Mouse (Mus musculus): Measurements from ENCODE around the gene Ptprt. TPM values are rescaled to one million over a fixed set of nuclear protein-coding genes. Genes with fewer than 3 reads are reported as not detected.

The Ptprt gene
- polyA plus RNA-seq, 1 experiment from 2014 or later, result 1.9 TPM

- Histone ChIP-seq H3K9me3 (no peaks in the 10 kb centered on the region), H3K4me3 (replicated peaks) (no peak overlapping the region), H3K9ac (no peak overlapping the region), H3K27me3 (no peaks in the 10 kb centered on the region), H3K4me2 (no peak overlapping the region), H3K27ac (no peak overlapping the region), H3K4me1 (peaks cover 6% of the 10 kb centered on the region; the same call in 1 of the 2 replicates), H3K36me3 (replicated peaks) (no peaks in the 10 kb centered on the region)
- WGBS, result 80% methylated on average over 1 of the region's 1 CpGs
- ATAC-seq (ENCODE audit: low FRiP score), result no peak
Observed at GRCm38 (mm10) chr2:161858361-161858760, 802.6 kb downstream of the Ptprt start.

- ATAC-seq (ENCODE audit: low FRiP score), result no peak
- Histone ChIP-seq H3K27ac (no peak overlapping the region), H3K4me3 (replicated peaks) (no peak overlapping the region), H3K9ac (no peak overlapping the region), H3K9me3 (no peaks in the 10 kb centered on the region), H3K36me3 (replicated peaks) (no peaks in the 10 kb centered on the region), H3K27me3 (no peaks in the 10 kb centered on the region), H3K4me1 (no peaks in the 10 kb centered on the region), H3K4me2 (no peak overlapping the region)
- 90% methylated on average over 4 of the region's 4 CpGs for WGBS
Observed at GRCm38 (mm10) chr2:161835001-161835400, 825.9 kb downstream of the Ptprt start.

DNA sequence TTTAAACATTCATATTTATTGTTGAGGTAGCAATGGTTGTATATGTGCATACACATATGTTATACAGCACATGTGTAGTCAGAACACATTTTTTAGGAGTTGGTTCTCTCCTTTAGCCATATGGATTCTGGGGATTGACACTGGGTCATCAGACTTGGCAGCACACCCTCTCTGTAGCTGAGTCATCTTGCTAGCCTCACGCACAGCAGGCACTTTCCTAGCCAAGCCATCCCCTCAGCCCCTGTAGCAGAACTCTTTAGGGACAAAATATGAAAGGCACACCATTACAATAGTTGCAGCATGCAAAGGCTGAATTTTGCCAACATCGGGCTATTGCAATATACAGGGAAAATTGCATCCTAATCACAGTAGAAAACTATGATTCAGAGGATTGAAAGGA is 827.1 kb downstream of the Ptprt start:
- Histone ChIP-seq H3K36me3 (replicated peaks) (no peaks in the 10 kb centered on the region), H3K4me3 (replicated peaks) (no peak overlapping the region), H3K27ac (no peak overlapping the region), H3K9ac (no peak overlapping the region), H3K27me3 (no peaks in the 10 kb centered on the region), H3K4me2 (no peak overlapping the region), H3K9me3 (no peaks in the 10 kb centered on the region), H3K4me1 (no peaks in the 10 kb centered on the region)
- ATAC-seq (ENCODE audit: low FRiP score), result no peak
- 85% methylated on average over 2 of the region's 2 CpGs for WGBS

GRCm38 (mm10) chr2:161813326-161813725 is 847.6 kb downstream of the Ptprt start:
- no peaks in the 10 kb centered on the region for H3K27me3 ChIP-seq
- H3K9me3 ChIP-seq, result no peaks in the 10 kb centered on the region
- H3K27ac ChIP-seq, result no peak overlapping the region
- H3K9ac ChIP-seq, result no peak overlapping the region
- H3K36me3 ChIP-seq (replicated peaks), result no peaks in the 10 kb centered on the region
- WGBS, result 86% methylated on average over 1 of the region's 1 CpGs
- ATAC-seq (ENCODE audit: low FRiP score), result no peak
- H3K4me3 ChIP-seq (replicated peaks), result no peak overlapping the region
- H3K4me2 ChIP-seq, result no peak overlapping the region
- H3K4me1 ChIP-seq, result no peaks in the 10 kb centered on the region

GRCm38 (mm10) chr2:161808086-161808801 is 852.7 kb downstream of the Ptprt start:
- WGBS, result 85% methylated on average over 9 of the region's 9 CpGs

GRCm38 (mm10) chr2:161806287-161807007 is 854.5 kb downstream of the Ptprt start:
- H3K27me3 ChIP-seq, result no peaks in the 10 kb centered on the region
- H3K4me2 ChIP-seq, result no peak overlapping the region
- H3K27ac ChIP-seq, result no peak overlapping the region
- no peak for ATAC-seq (ENCODE audit: low FRiP score)
- H3K9ac ChIP-seq, result no peak overlapping the region
- 65% methylated on average over 8 of the region's 8 CpGs for WGBS
- H3K4me1 ChIP-seq, result peaks cover 8% of the 10 kb centered on the region
- no peak overlapping the region for H3K4me3 ChIP-seq (replicated peaks)
- H3K36me3 ChIP-seq (replicated peaks), result no peaks in the 10 kb centered on the region
- no peaks in the 10 kb centered on the region for H3K9me3 ChIP-seq

More at GRCm38 (mm10) chr2:161808086-161808801, 852.7 kb downstream of the Ptprt start:
- H3K9ac ChIP-seq, result no peak overlapping the region
- no peak for ATAC-seq (ENCODE audit: low FRiP score)
- no peak overlapping the region for H3K4me2 ChIP-seq
- H3K27me3 ChIP-seq, result no peaks in the 10 kb centered on the region
- H3K36me3 ChIP-seq (replicated peaks), result no peaks in the 10 kb centered on the region
- H3K9me3 ChIP-seq, result no peaks in the 10 kb centered on the region
- no peak overlapping the region for H3K27ac ChIP-seq
- H3K4me1 ChIP-seq, result peaks cover 8% of the 10 kb centered on the region
- H3K4me3 ChIP-seq (replicated peaks), result no peak overlapping the region

DNA sequence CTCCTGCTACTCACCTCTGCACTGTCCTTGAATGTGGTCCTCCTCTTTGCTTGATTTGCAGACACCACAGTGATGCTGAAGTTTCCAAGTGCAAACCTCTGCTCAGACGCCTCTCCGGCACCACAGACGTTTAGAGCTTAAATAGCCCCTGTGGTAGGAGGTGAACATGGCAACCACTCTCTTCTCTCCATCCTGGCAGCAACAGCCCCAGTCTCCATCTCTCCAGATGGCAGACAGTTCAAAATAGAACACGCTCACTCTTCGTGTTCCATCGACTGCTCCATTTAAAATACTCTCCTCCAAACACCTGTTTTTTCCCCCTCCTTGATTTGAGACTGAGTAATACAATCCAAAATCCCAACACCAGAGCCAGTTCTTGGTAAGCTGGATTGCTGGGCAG is 861.0 kb downstream of the Ptprt start:
- Histone ChIP-seq H3K27ac (no peak overlapping the region), H3K4me2 (no peak overlapping the region), H3K4me1 (no peaks in the 10 kb centered on the region), H3K9ac (no peak overlapping the region), H3K9me3 (no peaks in the 10 kb centered on the region), H3K27me3 (no peaks in the 10 kb centered on the region), H3K36me3 (replicated peaks) (no peaks in the 10 kb centered on the region), H3K4me3 (replicated peaks) (no peak overlapping the region)
- WGBS, result 90% methylated on average over 6 of the region's 6 CpGs
- no peak for ATAC-seq (ENCODE audit: low FRiP score)

GRCm38 (mm10) chr2:161767528-161767927 is 893.4 kb downstream of the Ptprt start:
- Histone ChIP-seq H3K9ac (no peak overlapping the region), H3K9me3 (no peaks in the 10 kb centered on the region), H3K4me3 (replicated peaks) (no peak overlapping the region), H3K36me3 (replicated peaks) (no peaks in the 10 kb centered on the region), H3K4me2 (no peak overlapping the region), H3K4me1 (no peaks in the 10 kb centered on the region), H3K27ac (no peak overlapping the region), H3K27me3 (no peaks in the 10 kb centered on the region)
- 84% methylated on average over 2 of the region's 2 CpGs for WGBS
- ATAC-seq (ENCODE audit: low FRiP score), result no peak

GRCm38 (mm10) chr2:161713024-161713423 is 947.9 kb downstream of the Ptprt start:
- Histone ChIP-seq H3K4me1 (no peaks in the 10 kb centered on the region), H3K27ac (no peak overlapping the region), H3K27me3 (no peaks in the 10 kb centered on the region), H3K4me3 (replicated peaks) (no peak overlapping the region), H3K9me3 (no peaks in the 10 kb centered on the region), H3K36me3 (replicated peaks) (no peaks in the 10 kb centered on the region), H3K9ac (no peak overlapping the region), H3K4me2 (no peak overlapping the region)
- no peak for ATAC-seq (ENCODE audit: low FRiP score)
- WGBS, result 55% methylated on average over 4 of the region's 4 CpGs

GRCm38 (mm10) chr2:161709316-161709715 is 951.6 kb downstream of the Ptprt start:
- no peaks in the 10 kb centered on the region for H3K9me3 ChIP-seq
- 85% methylated on average over 5 of the region's 5 CpGs for WGBS
- no peaks in the 10 kb centered on the region for H3K27me3 ChIP-seq
- ATAC-seq (ENCODE audit: low FRiP score), result no peak
- H3K9ac ChIP-seq, result no peak overlapping the region
- H3K4me3 ChIP-seq (replicated peaks), result no peak overlapping the region
- peaks cover 8% of the 10 kb centered on the region; the same call in 1 of the 2 replicates for H3K4me1 ChIP-seq
- H3K4me2 ChIP-seq, result no peak overlapping the region
- H3K36me3 ChIP-seq (replicated peaks), result no peaks in the 10 kb centered on the region
- H3K27ac ChIP-seq, result no peak overlapping the region

DNA sequence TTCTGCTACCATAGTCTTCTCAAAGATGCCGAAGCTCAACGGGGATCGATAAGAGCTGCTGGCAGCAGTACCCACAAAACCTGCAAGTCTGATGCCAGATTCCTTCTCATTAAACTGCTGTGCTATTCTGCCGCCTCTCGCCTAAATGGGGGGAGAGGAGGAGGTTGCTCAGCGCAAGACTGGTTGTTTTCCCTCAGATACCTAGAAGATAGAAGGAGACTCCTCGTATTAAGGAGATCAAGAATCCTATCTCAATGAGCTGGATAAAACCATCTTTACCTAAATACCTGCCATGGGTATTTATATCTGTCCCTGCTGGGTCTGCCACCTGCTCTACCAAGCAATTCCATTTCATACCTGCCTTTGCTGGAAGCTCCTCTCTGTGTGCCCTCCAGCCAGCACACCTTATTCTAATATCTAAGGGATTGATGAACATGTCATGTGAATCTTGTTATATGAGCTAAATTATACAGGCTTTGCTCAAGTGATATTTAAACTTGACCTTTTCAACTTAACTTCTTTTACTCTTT is 954.5 kb downstream of the Ptprt start:
- 86% methylated on average over 7 of the region's 7 CpGs for WGBS

DNA sequence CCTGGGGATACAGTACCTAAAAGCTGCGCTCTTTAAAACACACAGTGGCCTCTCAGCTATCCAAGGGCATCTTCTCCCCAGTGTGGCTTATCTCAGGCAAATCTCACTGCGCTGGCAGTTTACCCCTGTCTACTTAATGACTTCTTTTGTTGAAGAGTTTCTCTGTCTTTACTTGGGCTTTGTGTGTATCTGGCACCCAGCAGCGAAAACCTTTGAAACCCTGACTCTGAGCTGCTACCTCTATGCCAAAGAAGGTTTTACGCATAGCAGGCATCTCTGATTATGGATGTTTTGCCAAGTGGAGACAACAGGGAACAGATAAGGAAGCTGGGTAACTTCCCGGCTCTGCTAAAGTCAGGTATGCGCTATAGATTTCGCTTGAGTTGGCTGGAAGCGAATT is 956.1 kb downstream of the Ptprt start:
- 22% methylated on average over 8 of the region's 8 CpGs for WGBS
- H3K9ac ChIP-seq, result no peak overlapping the region
- no peaks in the 10 kb centered on the region for H3K27me3 ChIP-seq
- no peak overlapping the region for H3K4me2 ChIP-seq
- H3K4me3 ChIP-seq (replicated peaks), result no peak overlapping the region
- no peak overlapping the region for H3K27ac ChIP-seq
- ATAC-seq (ENCODE audit: low FRiP score), result no peak
- no peaks in the 10 kb centered on the region for H3K36me3 ChIP-seq (replicated peaks)
- no peaks in the 10 kb centered on the region for H3K9me3 ChIP-seq
- H3K4me1 ChIP-seq, result peaks cover 8% of the 10 kb centered on the region; the same call in 1 of the 2 replicates

More for the DNA sequence above, 954.5 kb downstream of the Ptprt start:
- no peak overlapping the region for H3K4me3 ChIP-seq (replicated peaks)
- H3K4me1 ChIP-seq, result peaks cover 8% of the 10 kb centered on the region; the same call in 1 of the 2 replicates
- H3K27me3 ChIP-seq, result no peaks in the 10 kb centered on the region
- no peak overlapping the region for H3K9ac ChIP-seq
- H3K36me3 ChIP-seq (replicated peaks), result no peaks in the 10 kb centered on the region
- no peak overlapping the region for H3K4me2 ChIP-seq
- no peaks in the 10 kb centered on the region for H3K9me3 ChIP-seq
- no peak overlapping the region for H3K27ac ChIP-seq
- no peak for ATAC-seq (ENCODE audit: low FRiP score)

Data from forebrain, embryonic 12.5 days (tissue).